Mouse (Mus musculus): Measurements from ENCODE around the gene Mri1. TPM values are rescaled to one million over a fixed set of nuclear protein-coding genes. Genes with fewer than 3 reads are reported as not detected.
A peak's percentile ranks its signal among the peaks of the same experiment; 100 is the strongest.
"Not testable (repeated sequence)": the region's sequence is repeated elsewhere in the genome, so short reads cannot be mapped to it uniquely, and the experiment has no call there.

Gene Mri1
- polyA plus RNA-seq (2016; fragmentation: Nextera tagmentation; extraction: Ambion mirVana): 48.2 and 50.9 TPM in 2 replicates

DNA sequence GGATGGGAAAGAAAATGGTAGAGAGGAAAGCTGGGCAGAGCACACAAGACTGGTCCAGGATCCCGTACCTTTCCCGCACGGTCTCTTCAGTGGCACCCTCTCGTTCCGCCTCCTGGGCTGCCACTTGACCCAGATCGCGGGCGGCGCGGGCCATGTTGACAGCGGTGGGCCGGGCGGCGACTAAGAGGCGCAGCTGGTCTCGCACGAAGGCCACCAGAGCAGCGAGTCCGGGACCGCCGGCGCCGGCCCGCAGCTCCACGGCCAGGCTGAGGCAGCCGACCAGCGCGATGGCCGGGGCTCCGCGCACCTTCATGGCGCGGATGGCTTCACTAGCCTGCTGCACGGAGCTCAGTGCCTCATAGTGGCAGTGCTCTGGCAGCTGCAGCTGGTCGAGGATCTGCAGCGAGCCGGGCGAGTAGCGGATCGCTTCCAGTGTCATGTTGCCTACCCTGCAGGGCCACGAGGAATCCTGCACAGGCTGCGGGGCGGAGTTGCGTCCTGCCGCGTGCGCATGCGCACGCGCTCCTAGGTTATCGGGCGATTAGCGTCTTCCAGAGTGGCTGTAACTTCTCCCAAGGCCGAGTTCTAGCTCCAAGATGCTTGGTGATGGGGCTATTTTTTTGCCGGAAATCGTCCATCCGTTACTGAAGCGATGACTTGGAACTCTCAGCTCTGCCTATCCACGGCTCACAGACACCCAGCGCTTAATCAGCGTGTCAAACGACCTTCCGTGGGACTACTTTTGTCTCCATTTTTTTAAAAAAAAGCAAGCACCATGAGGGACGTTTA lies at the start of gene Mri1:
Mri1 (minus strand) TSS at position 505 of the 789 bp plus-strand sequence.
- peak within 1 kb of the TSS; percentile 93 for H3K27ac ChIP-seq (ENCODE audit: poor library complexity, severe bottlenecking)
- peak within 1 kb of the TSS; percentile 88 for H3K4me3 ChIP-seq
- peaks cover 76% of the 10 kb centered on the region for H3K36me3 ChIP-seq
- H3K9ac ChIP-seq: peak within 1 kb of the TSS; percentile 94
- no peaks in the 10 kb centered on the region for H3K9me3 ChIP-seq (replicated peaks)
- peaks cover 16% of the 10 kb centered on the region for H3K4me1 ChIP-seq (replicated peaks)
- ATAC-seq (ENCODE audit: insufficient number of reproducible peaks, low FRiP score): peak; percentile 87
- no peaks in the 10 kb centered on the region for H3K27me3 ChIP-seq (replicated peaks)
- peak within 1 kb of the TSS; percentile 96 for H3K4me2 ChIP-seq
- under 1% methylated on average over 64 of the region's 64 CpGs for WGBS

DNA sequence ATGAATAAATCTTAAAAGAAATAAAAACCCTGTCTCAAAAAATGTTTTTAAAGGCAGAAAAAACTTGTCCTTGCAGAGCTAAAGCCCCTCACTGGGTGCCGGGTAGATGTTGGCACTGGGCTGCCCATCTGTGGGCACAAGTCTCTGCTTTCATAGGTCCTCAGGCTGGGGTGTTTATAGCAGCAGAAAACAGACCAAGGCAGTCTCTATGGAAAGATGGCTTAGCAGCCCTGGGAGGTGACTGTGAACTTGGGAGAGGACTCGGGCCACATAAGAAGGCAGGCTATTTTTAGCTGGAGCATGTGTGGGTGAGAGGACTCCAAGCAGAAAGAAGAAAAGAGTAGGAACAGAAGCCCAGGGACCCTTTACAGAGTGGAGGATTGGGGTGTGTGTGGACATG lies 46.8 kb upstream of the Mri1 start:
- Histone ChIP-seq H3K9me3 (replicated peaks) (peaks cover 3% of the 10 kb centered on the region; the same call in 1 of the 2 replicates), H3K36me3 (no peaks in the 10 kb centered on the region), H3K4me2 (peak overlapping the region; percentile 9; the same call in 1 of the 2 replicates), H3K27me3 (replicated peaks) (no peaks in the 10 kb centered on the region), H3K9ac (no peak overlapping the region), H3K4me3 (no peak overlapping the region), H3K27ac (ENCODE audit: poor library complexity, severe bottlenecking) (peak overlapping the region; percentile 59; the same call in 1 of the 2 replicates), H3K4me1 (replicated peaks) (peaks cover 11% of the 10 kb centered on the region)
- ATAC-seq (ENCODE audit: insufficient number of reproducible peaks, low FRiP score): no peak
- 48% methylated on average over 2 of the region's 2 CpGs for WGBS

GRCm38 (mm10) chr8:84297029-84297785 lies 40.1 kb upstream of the Mri1 start:
- no peak for ATAC-seq (ENCODE audit: insufficient number of reproducible peaks, low FRiP score)
- no peak overlapping the region for H3K9ac ChIP-seq
- H3K27ac ChIP-seq (ENCODE audit: poor library complexity, severe bottlenecking): no peak overlapping the region
- H3K9me3 ChIP-seq (replicated peaks): no peaks in the 10 kb centered on the region
- 64% methylated on average over 5 of the region's 5 CpGs for WGBS
- H3K4me2 ChIP-seq: no peak overlapping the region
- H3K4me3 ChIP-seq: no peak overlapping the region
- H3K27me3 ChIP-seq (replicated peaks): peaks cover 4% of the 10 kb centered on the region; the same call in 1 of the 2 replicates
- no peaks in the 10 kb centered on the region for H3K4me1 ChIP-seq (replicated peaks)
- H3K36me3 ChIP-seq: no peaks in the 10 kb centered on the region

DNA sequence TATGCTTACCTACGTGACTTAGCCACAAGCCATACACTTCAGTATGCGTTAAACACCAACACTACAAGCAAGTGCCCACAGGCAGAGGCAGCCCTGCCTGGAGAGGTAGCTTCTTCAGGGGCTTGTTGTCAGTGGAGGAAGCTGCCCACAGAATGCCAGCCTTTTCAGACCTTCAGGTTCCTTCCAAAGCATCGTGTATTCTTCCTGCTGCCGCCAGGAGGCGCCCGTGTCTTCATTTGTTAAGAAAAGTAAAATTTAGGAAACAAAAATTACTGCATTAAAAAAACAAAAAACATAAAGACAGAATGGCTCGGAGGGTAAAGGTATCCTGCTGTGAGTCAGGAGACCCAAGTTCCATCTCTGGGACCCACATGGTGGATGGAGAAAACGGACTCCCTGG lies 34.6 kb upstream of the Mri1 start:
- Histone ChIP-seq H3K9ac (no peak overlapping the region), H3K27ac (ENCODE audit: poor library complexity, severe bottlenecking) (no peak overlapping the region), H3K4me1 (replicated peaks) (no peaks in the 10 kb centered on the region), H3K4me3 (no peak overlapping the region), H3K27me3 (replicated peaks) (peaks cover 4% of the 10 kb centered on the region; the same call in 1 of the 2 replicates), H3K9me3 (replicated peaks) (no peaks in the 10 kb centered on the region), H3K4me2 (no peak overlapping the region), H3K36me3 (no peaks in the 10 kb centered on the region)
- WGBS: 21% methylated on average over 8 of the region's 8 CpGs
- ATAC-seq (ENCODE audit: insufficient number of reproducible peaks, low FRiP score): no peak

DNA sequence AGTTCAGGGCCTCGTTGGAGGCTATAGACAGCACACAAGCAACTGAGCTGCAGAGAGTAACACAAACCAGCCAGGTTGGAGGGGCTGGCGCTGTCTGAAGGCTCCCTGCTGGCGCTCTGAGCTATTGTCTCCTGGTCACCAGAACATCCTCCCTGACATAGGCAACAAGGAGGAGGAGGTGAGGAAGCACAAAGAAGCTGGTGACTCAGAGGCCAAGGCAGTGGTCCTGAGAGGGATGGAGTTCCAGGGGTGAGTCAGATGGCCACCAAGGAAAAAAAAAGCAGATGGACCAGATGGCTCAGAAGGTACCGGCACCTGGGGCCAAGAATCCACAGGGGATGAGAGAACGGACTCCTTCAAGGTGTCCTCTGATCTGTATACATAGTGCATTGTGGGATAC lies 34.0 kb upstream of the Mri1 start:
- Histone ChIP-seq H3K9ac (no peak overlapping the region), H3K27me3 (replicated peaks) (peaks cover 4% of the 10 kb centered on the region; the same call in 1 of the 2 replicates), H3K4me1 (replicated peaks) (no peaks in the 10 kb centered on the region), H3K4me3 (no peak overlapping the region), H3K9me3 (replicated peaks) (no peaks in the 10 kb centered on the region), H3K4me2 (no peak overlapping the region), H3K36me3 (no peaks in the 10 kb centered on the region), H3K27ac (ENCODE audit: poor library complexity, severe bottlenecking) (no peak overlapping the region)
- ATAC-seq (ENCODE audit: insufficient number of reproducible peaks, low FRiP score): no peak
- WGBS: 75% methylated on average over 5 of the region's 5 CpGs

DNA sequence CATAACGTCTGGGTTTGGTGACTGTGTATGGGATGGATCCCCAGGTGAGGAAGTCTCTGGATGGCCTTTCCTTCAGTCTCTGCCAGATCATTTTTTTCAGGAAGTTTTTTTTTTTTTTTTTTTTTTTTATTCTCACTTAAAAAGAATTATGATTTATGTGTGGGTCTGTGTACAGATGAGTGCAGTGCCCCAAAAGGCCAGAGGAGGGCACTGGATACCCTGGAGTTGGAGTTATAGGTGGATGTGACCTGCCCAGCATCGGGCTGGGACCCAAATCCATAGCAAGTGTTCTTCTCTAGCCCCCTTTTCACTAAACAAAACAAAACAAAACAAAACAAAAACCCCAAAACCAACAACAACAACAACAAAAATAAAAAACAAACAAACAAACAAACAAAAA lies 31.8 kb upstream of the Mri1 start:
- no peaks in the 10 kb centered on the region for H3K9me3 ChIP-seq (replicated peaks)
- no peak for ATAC-seq (ENCODE audit: insufficient number of reproducible peaks, low FRiP score)
- WGBS: 54% methylated on average over 2 of the region's 2 CpGs
- no peak overlapping the region for H3K27ac ChIP-seq (ENCODE audit: poor library complexity, severe bottlenecking)
- H3K4me2 ChIP-seq: no peak overlapping the region
- H3K4me1 ChIP-seq (replicated peaks): peaks cover 9% of the 10 kb centered on the region
- H3K9ac ChIP-seq: no peak overlapping the region
- H3K27me3 ChIP-seq (replicated peaks): peaks cover 4% of the 10 kb centered on the region; the same call in 1 of the 2 replicates
- no peaks in the 10 kb centered on the region for H3K36me3 ChIP-seq
- no peak overlapping the region for H3K4me3 ChIP-seq

- peaks cover 11% of the 10 kb centered on the region for H3K4me1 ChIP-seq (replicated peaks)
- H3K27ac ChIP-seq (ENCODE audit: poor library complexity, severe bottlenecking); ATAC-seq (ENCODE audit: insufficient number of reproducible peaks, low FRiP score); H3K4me2 ChIP-seq; H3K27me3 ChIP-seq (replicated peaks); H3K9ac ChIP-seq; H3K9me3 ChIP-seq (replicated peaks); H3K36me3 ChIP-seq; H3K4me3 ChIP-seq: not testable (repeated sequence)
- 50% methylated on average over 5 of the region's 5 CpGs for WGBS
These were observed 28.5 kb upstream of the Mri1 start for GRCm38 (mm10) chr8:84285665-84286064.

DNA sequence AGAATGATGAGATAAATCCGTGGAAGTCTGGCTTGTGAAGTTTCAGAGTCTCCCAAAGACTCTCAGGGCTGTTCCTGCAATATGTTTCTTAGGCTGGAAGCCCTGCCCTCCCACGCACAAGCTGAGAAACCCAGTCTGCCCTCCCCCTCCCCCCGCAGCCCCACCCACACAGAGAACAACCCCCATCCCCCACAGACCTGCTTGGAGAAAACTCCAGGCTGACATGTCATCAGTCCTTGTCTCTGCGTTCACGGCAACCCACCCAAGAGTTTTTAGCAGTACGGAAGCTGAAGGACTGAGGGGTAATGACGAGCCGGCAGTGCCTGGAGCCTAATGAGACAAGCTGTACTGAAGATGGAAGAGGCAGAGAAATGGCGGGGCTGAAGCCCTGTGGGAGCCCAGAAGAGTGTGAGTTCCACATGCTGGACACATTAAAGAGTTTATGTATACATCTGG lies 27.5 kb upstream of the Mri1 start:
- Histone ChIP-seq H3K4me1 (replicated peaks) (peaks cover 12% of the 10 kb centered on the region), H3K27me3 (replicated peaks) (no peaks in the 10 kb centered on the region), H3K4me3 (peak overlapping the region; percentile 25), H3K27ac (ENCODE audit: poor library complexity, severe bottlenecking) (no peak overlapping the region), H3K4me2 (peak overlapping the region; percentile 58), H3K9me3 (replicated peaks) (no peaks in the 10 kb centered on the region), H3K36me3 (no peaks in the 10 kb centered on the region), H3K9ac (no peak overlapping the region; the same call in 1 of the 2 replicates)
- no peak for ATAC-seq (ENCODE audit: insufficient number of reproducible peaks, low FRiP score)
- 16% methylated on average over 9 of the region's 9 CpGs for WGBS

GRCm38 (mm10) chr8:84280777-84281176 lies 23.7 kb upstream of the Mri1 start:
- H3K27me3 ChIP-seq (replicated peaks): no peaks in the 10 kb centered on the region
- ATAC-seq (ENCODE audit: insufficient number of reproducible peaks, low FRiP score): no peak
- no peak overlapping the region for H3K9ac ChIP-seq
- H3K36me3 ChIP-seq: no peaks in the 10 kb centered on the region
- peaks cover 20% of the 10 kb centered on the region for H3K4me1 ChIP-seq (replicated peaks)
- H3K9me3 ChIP-seq (replicated peaks): no peaks in the 10 kb centered on the region
- 52% methylated on average over 10 of the region's 10 CpGs for WGBS
- H3K27ac ChIP-seq (ENCODE audit: poor library complexity, severe bottlenecking): no peak overlapping the region
- no peak overlapping the region for H3K4me2 ChIP-seq
- H3K4me3 ChIP-seq: no peak overlapping the region

DNA sequence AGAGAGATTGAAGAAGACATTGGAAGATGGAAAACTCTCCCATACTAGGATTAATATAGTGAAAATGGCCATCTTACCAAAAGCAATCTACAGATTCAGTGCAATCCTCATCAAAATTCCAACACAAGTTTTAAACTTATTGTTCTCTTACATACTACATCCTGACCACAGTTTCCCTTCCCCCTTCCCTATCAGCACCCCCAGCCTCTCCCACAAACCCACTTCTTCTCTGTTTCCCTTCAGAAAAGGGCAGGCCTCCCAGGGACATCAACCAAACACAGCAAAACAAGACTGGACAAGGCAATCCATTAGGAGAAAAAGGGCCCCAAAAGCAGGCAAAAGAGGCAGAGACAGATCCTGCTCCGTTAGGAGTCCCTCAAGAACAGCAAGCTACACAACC lies 19.3 kb upstream of the Mri1 start:
- Histone ChIP-seq H3K4me3 (no peak overlapping the region), H3K9ac (no peak overlapping the region), H3K27ac (ENCODE audit: poor library complexity, severe bottlenecking) (no peak overlapping the region), H3K9me3 (replicated peaks) (no peaks in the 10 kb centered on the region), H3K4me2 (no peak overlapping the region), H3K36me3 (no peaks in the 10 kb centered on the region), H3K4me1 (replicated peaks) (peaks cover 12% of the 10 kb centered on the region), H3K27me3 (replicated peaks) (no peaks in the 10 kb centered on the region)
- 63% methylated on average over 1 of the region's 1 CpGs for WGBS
- no peak for ATAC-seq (ENCODE audit: insufficient number of reproducible peaks, low FRiP score)

DNA sequence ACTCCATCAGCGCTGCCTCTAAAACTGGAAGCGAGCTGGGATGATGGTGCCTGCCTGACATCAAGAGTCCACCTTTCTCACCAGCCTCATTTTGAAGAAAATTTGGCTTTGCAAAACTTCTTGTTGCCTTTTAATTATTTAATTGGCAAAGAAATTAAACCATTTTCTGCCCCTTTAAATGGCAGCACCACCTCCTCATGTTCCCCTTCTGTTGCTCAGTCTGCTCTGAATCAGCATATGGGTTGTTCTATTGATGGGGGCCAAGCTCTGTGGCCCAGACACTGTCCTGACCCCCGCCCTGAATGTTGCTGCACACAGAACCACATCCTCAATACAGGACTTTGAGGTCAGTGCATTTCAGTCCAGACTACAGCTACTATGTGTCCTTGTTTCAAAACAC lies 16.8 kb upstream of the Mri1 start:
- H3K4me1 ChIP-seq (replicated peaks): peaks cover 17% of the 10 kb centered on the region
- 81% methylated on average over 3 of the region's 3 CpGs for WGBS
- H3K4me3 ChIP-seq: no peak overlapping the region
- H3K4me2 ChIP-seq: no peak overlapping the region
- no peak overlapping the region for H3K9ac ChIP-seq
- no peaks in the 10 kb centered on the region for H3K27me3 ChIP-seq (replicated peaks)
- ATAC-seq (ENCODE audit: insufficient number of reproducible peaks, low FRiP score): no peak
- no peaks in the 10 kb centered on the region for H3K9me3 ChIP-seq (replicated peaks)
- H3K36me3 ChIP-seq: no peaks in the 10 kb centered on the region
- H3K27ac ChIP-seq (ENCODE audit: poor library complexity, severe bottlenecking): no peak overlapping the region

All from heart, embryonic 12.5 days (tissue).